Mouse (Mus musculus): ENCODE measurements around the gene Cda. TPM values are rescaled to one million over a fixed set of nuclear protein-coding genes. Genes with fewer than 3 reads are reported as not detected.

The Cda gene
- total RNA-seq, 2 experiments from 2014 or later: 3.5 to 3.7 TPM

DNA sequence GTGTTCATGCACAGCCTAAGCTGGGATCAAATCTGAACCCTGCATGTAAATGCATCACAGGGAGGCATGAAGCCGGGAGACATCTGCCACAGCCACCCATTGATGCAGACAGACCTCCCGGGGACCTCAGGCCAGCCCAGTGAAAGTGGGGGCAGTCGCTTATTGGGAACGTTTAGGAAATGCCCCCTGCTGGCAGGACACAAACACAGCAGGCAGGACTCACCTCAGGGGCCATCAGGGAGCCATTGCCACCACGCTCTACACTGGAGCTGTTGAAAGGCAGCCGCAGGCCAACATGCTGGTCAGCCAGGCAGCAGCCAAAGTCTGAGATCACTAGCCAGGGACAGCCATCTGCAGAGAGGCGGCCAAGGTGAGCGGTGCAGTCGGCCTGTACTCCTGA is 52.0 kb downstream of the Cda start:
- intact Hi-C loops (cut with DNase I): no loop called here
- DNase-seq (ENCODE audit: low spot score in 2 of 2): no peak

- DNase-seq (ENCODE audit: low spot score in 2 of 2): no peak
- intact Hi-C loops (cut with DNase I): no loop called here
Observed at GRCm38 (mm10) chr4:138313795-138314194, 54.0 kb downstream of the Cda start.

DNA sequence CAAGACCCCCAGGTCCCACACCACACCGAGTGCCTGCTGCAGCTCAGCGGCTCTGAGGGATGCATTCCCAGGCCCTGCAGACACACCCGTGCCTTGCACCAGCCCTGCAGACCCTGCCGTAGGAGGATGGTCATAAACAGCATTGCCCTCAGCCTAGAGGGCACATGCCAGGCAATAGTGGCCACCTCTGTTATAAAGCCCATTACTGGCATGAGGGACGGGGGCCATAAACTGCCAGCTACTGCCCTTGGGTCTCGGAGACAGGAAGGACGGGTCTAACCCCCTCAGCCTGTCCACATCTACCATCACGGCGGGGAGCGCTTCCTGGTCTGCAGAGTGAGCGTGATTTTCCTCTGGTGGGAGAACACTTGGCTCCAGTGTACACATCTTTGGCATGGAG is 54.8 kb downstream of the Cda start:
- DNase-seq (ENCODE audit: low spot score in 2 of 2): no peak
- intact Hi-C loops (cut with DNase I): no loop called here

DNA sequence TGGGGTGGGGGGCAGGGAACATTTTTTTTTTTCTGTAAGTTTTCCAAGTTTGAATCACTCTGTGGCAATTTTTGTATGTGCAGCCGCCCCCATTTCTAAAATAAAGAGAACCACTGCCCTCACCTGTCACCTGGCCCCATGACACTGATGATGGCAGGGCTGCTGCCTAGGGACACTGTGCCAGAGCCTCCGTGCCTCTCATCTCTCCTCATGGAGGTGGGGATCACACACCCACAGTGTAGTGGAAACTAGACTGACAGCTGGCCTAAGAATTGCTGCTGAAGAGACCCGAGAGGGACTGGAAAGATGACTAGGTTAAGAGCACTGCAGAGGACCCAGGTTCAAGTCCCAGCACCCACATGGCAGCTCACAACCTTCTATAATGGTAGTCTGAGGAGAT is 55.7 kb downstream of the Cda start:
- no peak for DNase-seq (ENCODE audit: low spot score in 2 of 2)
- intact Hi-C loops (cut with DNase I): no loop called here

DNA sequence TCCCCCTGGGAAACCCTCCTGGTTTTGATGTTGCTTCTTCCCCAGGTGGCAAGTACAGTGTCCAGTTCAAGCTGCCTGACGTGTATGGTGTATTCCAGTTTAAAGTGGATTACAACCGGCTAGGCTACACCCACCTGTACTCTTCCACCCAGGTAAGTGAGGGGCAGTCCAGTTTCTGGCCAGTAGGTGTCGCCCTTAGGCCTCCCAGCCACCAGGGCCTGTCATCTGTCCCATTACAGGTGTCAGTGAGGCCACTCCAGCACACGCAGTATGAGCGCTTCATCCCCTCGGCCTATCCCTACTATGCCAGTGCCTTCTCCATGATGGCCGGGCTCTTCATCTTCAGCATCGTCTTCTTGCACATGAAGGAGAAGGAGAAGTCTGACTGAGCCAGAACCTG is 56.2 kb downstream of the Cda start:
- intact Hi-C loops (cut with DNase I): no loop called here

GRCm38 (mm10) chr4:138310311-138310910 is 57.4 kb downstream of the Cda start:
- intact Hi-C loops (cut with DNase I): no loop called here
- no peak for DNase-seq (ENCODE audit: low spot score in 2 of 2)

More for the DNA sequence above, 56.2 kb downstream of the Cda start:
- DNase-seq (ENCODE audit: low spot score in 2 of 2): no peak

DNA sequence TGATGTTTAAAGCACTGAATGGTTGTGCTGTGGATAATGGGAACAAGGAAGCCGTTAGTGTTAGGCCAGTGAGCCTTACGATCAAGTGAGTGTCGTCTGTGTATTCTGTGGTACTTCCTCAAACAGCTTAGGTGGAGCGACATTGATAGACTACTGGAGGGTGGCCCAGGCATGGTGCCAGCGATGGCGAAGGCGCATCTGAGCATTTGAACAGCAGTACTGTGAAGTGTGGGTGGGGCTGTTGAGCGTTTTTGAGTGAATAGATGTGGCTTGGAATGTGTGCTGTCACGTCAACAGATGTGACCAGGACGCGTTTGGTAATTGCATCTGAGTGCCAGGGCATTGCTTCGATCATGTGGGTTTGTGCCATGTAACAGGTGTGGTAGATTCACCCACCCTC is 60.1 kb downstream of the Cda start:
- no peak for DNase-seq (ENCODE audit: low spot score in 2 of 2)
- intact Hi-C loops (cut with DNase I): no loop called here

DNA sequence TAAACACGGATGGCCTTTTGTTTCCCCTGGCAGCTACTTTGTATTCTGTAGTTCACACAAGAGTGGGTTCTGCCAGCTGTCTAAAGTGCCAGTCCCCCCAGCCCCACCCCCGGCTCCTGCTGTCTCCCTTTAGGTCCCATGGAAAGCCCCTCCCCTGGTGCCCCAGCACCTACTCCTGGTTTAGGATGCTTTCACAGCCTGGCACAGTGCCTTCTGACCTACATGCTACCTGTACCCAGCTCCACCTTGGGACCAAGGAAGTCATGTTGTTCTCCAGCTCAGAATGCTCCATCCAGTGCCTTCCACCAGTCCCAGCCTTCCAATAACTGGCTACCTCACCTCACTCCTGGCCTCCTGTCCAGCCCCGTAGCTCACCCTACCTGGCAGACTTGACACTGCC is 60.8 kb downstream of the Cda start:
- intact Hi-C loops (cut with DNase I): no loop called here
- no peak for DNase-seq (ENCODE audit: low spot score in 2 of 2)

- intact Hi-C loops (cut with DNase I): no loop called here
- peak; percentile 97 to 98 for DNase-seq (ENCODE audit: low spot score in 2 of 2)
Observed at GRCm38 (mm10) chr4:138304340-138305104, 63.3 kb downstream of the Cda start, which contains the start of gene Ddost. Gene Ddost (plus strand): TSS chr4:138304730.

- DNase-seq (ENCODE audit: low spot score in 2 of 2): no peak
Observed at GRCm38 (mm10) chr4:138303742-138304141, 64.0 kb downstream of the Cda start.

DNA sequence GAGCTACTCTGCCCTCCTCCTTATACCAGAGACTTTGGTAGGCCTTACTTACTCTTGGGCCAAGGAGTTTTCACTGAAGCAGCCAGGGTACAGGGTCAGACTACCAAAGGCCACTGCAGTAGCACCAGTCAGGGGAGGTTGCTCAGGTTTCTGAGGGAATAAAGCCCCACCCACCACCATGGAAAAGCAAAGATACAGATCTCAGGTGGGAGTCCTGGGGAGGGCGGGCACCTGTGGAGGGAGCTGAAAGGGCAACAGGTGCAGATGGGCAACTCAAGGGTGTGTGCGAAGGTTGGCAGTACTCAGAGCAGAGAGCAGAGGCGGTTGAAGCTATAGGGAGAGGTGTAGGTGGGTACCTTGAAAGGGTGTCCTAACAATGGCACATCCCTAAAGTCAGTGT is 64.8 kb downstream of the Cda start:
- intact Hi-C loops (cut with DNase I): no loop called here
- DNase-seq (ENCODE audit: low spot score in 2 of 2): no peak

More at GRCm38 (mm10) chr4:138303742-138304141, 64.0 kb downstream of the Cda start:
- intact Hi-C loops (cut with DNase I): no loop called here

GRCm38 (mm10) chr4:138301271-138301780 is 66.5 kb downstream of the Cda start:
- intact Hi-C loops (cut with DNase I): no loop called here
- no peak for DNase-seq (ENCODE audit: low spot score in 2 of 2)

- intact Hi-C loops (cut with DNase I): no loop called here
- DNase-seq (ENCODE audit: low spot score in 2 of 2): no peak
Observed at GRCm38 (mm10) chr4:138293949-138294550, 73.7 kb downstream of the Cda start.

- intact Hi-C loops (cut with DNase I): no loop called here
- no peak for DNase-seq (ENCODE audit: low spot score in 2 of 2)
Observed at GRCm38 (mm10) chr4:138293261-138293948, 74.4 kb downstream of the Cda start.

DNA sequence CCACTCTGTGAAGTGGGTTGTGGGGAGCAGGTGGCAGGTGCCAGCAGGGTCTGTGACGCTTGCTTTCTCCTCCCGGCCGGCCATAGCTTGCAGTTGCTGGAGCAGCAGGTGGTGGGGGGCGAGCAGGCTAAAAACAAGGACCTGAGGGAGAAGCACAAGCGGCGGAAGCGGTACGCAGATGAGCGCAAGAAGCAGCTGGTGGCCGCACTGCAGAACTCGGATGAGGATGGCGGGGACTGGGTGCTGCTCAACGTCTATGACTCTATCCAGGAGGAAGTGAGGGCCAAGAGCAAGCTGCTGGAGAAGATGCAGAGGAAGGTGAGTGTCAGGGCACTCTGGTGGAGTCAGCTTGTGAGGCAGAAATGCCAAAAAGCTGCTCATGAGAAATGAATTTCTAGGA is 75.8 kb downstream of the Cda start:
- DNase-seq (ENCODE audit: low spot score in 2 of 2): no peak
- intact Hi-C loops (cut with DNase I): no loop called here

DNA sequence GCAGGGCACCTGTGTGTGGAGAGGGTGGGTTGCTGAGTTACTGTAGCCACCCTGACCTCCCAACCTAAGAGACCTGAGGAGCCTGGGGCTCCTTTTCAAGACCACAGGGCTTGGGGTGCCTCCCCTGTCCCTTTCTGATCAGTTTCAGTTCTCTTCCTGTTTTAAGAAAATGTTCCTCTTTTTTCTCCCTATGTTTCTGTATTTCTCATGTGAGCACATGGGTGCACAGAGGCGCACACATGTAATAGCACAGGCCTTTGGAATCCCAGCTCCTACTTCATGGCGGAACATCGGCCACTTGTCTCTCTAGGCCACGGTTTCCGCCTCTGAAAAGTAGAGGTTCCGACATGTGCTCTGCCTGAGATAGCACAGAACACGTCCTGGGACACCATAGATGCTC is 79.1 kb downstream of the Cda start:
- intact Hi-C loops (cut with DNase I): no loop called here
- no peak for DNase-seq (ENCODE audit: low spot score in 2 of 2)

All from left cerebral cortex, postnatal 36 days (tissue).